In genomic region chr14:57908431-57908830, GRCm38 (mm10) we compare ENCODE assay signal across 11 mouse cellular contexts. TPM values are rescaled to one million over a fixed set of nuclear protein-coding genes. Genes with fewer than 3 reads are reported as not detected.
A peak's percentile ranks its signal among the peaks of the same experiment; 100 is the strongest.
DNase-seq lines count a peak whose midpoint lies in the region; ATAC-seq and TF ChIP-seq lines count a peak whose summit lies in the region.
"Had no signal": no experiment of that assay in that cellular context is flagged by ENCODE, and none has a peak within 500 bp of the region (broad histone marks: within the 10 kb centered on the region; RNA-seq: fewer than 3 reads in every experiment).

No protein-coding gene starts in this region.

- H3K4me2 ChIP-seq in lung, embryonic 14.5 days, result no peak overlapping the region
- H3K4me2 ChIP-seq: hindbrain, embryonic 12.5 days had no signal

- no peak for TF ChIP-seq POLR2A in lung, adult 2 months (IDR thresholded peaks at IDR 0.05; ENCODE audit: borderline replicate concordance, extremely low read depth, low read depth, low read length)

- H3K4me3 ChIP-seq in lung, embryonic 14.5 days (ENCODE audit: low read depth, low read length), result no peak overlapping the region
- no peak overlapping the region for H3K4me3 ChIP-seq in lung, adult 2 months (replicated peaks; ENCODE audit: extremely low read depth, low read depth, low read length)
- H3K4me3 ChIP-seq: hindbrain, embryonic 12.5 days; myocyte had no signal

- no peaks in the 10 kb centered on the region for H3K36me3 ChIP-seq in lung, embryonic 14.5 days (ENCODE audit: insufficient read depth)
- H3K36me3 ChIP-seq: hindbrain, embryonic 12.5 days had no signal

- no peak overlapping the region for H3K9ac ChIP-seq in lung, embryonic 14.5 days
- H3K9ac ChIP-seq: hindbrain, embryonic 12.5 days; liver, embryonic 14.5 days had no signal

- H3K27ac ChIP-seq in lung, embryonic 14.5 days (ENCODE audit: low read depth), result no peak overlapping the region
- H3K27ac ChIP-seq: hindbrain, embryonic 12.5 days; liver, embryonic 14.5 days had no signal

- DNase-seq in lung, embryonic 14.5 days, result peak; percentile 15
- no peak for DNase-seq in lung, adult 2 months
- peak; percentile 53 for DNase-seq in T-cell, adult 2 months (ENCODE audit: low spot score)
- DNase-seq in lung, postnatal 10 days, result peak; percentile 41
- DNase-seq in thymus, postnatal 25 days, result peak; percentile 63
- DNase-seq in frontal cortex, postnatal 36 days (ENCODE audit: low spot score in 2 of 2), result no peak
- DNase-seq in right cerebral cortex, postnatal 25 days, result no peak
- DNase-seq: cerebellum, adult 11 months had no signal

- WGBS in lung, embryonic 14.5 days, result 46% methylated on average over 2 of the region's 2 CpGs
- WGBS in lung, adult 2 months, result 19% methylated on average over 2 of the region's 2 CpGs

- no peaks in the 10 kb centered on the region for H3K4me1 ChIP-seq in lung, embryonic 14.5 days (ENCODE audit: insufficient read depth)
- peaks cover 8% of the 10 kb centered on the region for H3K4me1 ChIP-seq in lung, adult 2 months (ENCODE audit: control insufficient read depth, insufficient read depth, low read length)
- H3K4me1 ChIP-seq: hindbrain, embryonic 12.5 days had no signal

- TF ChIP-seq CTCF in lung, embryonic 14.5 days (IDR thresholded peaks at IDR 0.05; ENCODE audit: low read depth), result no peak
- no peak for TF ChIP-seq CTCF in lung, adult 2 months (IDR thresholded peaks at IDR 0.05; ENCODE audit: insufficient read depth, low read length)

- no peak for ATAC-seq in lung, embryonic 14.5 days (ENCODE audit: insufficient read depth)

- H3K9me3 ChIP-seq in lung, embryonic 14.5 days (ENCODE audit: low read depth, low read length), result no peaks in the 10 kb centered on the region
- H3K9me3 ChIP-seq: hindbrain, embryonic 12.5 days had no signal

- H3K27me3 ChIP-seq in lung, embryonic 14.5 days (ENCODE audit: insufficient read depth, low read length), result no peaks in the 10 kb centered on the region
- H3K27me3 ChIP-seq: hindbrain, embryonic 12.5 days had no signal

RNA-seq across cellular contexts. Expression of gene Zdhhc20, which starts 18.4 kb away (rescaled TPM):
- 62.8 and 66.2 TPM in 2 replicates for polyA plus RNA-seq in lung, embryonic 14.5 days (2014; fragmentation: Nextera tagmentation; extraction: Ambion mirVana)
- polyA plus RNA-seq in lung, adult 2 months (2012; rRNA removed), result 6.2 and 9.4 TPM in 2 replicates

Comparison
In these comparisons a context has a peak if more than half of its experiments do, and no peak if none do; other contexts are left out.
1. DNase-seq: peak in lung, embryonic 14.5 days (single experiment), T-cell, adult 2 months (single experiment), lung, postnatal 10 days (single experiment) and thymus, postnatal 25 days (single experiment); none in lung, adult 2 months (single experiment), frontal cortex, postnatal 36 days (0 of 2) and right cerebral cortex, postnatal 25 days (single experiment).